Mouse (Mus musculus) embryonic fibroblast, embryonic 13.5 days (primary cell): ENCODE results near the gene Plekhh3. TPM values are rescaled to one million over a fixed set of nuclear protein-coding genes. Genes with fewer than 3 reads are reported as not detected.
A peak's percentile ranks its signal among the peaks of the same experiment; 100 is the strongest.

ENCODE experiments used
- H3K27ac ChIP-seq: 2 replicates; pipeline ENCODE4 v1.5.1; 2012; ENCODE audit warnings: low read length, control low read depth, inconsistent platforms; ENCODE audit not compliant: insufficient read depth
- H3K4me1 ChIP-seq: 2 replicates; pipeline ENCODE4 v1.6.1; 2011; ENCODE audit warnings: low read length; ENCODE audit not compliant: control insufficient read depth, insufficient read depth
- H3K4me3 ChIP-seq: 2 replicates; pipeline ENCODE4 v1.5.1; 2011; ENCODE audit warnings: mild to moderate bottlenecking, control low read depth, low read length; ENCODE audit not compliant: insufficient read depth
- CTCF ChIP-seq: IDR thresholded peaks from 2 replicates; pipeline ENCODE4 v1.5.1; 2011; ENCODE audit warnings: mild to moderate bottlenecking, control low read depth, low read length, moderate library complexity, borderline replicate concordance; ENCODE audit not compliant: insufficient read depth
- POLR2A ChIP-seq: IDR thresholded peaks from 2 replicates; pipeline ENCODE4 v1.6.1; 2011; ENCODE audit warnings: low read depth, mild to moderate bottlenecking, control low read depth, low read length, moderate library complexity
- polyA plus RNA-seq: library from polyadenylated mRNA; stranded (reverse); fragments of >200 nt; gene quantifications from 2 replicates; pipeline ENCODE4 v1.2.4, GENCODE M21; 2011; ENCODE audit warnings: low read depth; ENCODE audit not compliant: missing spikeins, insufficient read length

Gene Plekhh3
- polyA plus RNA-seq: 7.1 and 11.5 TPM in 2 replicates

GRCm38 (mm10) chr11:101170811-101171610 is at the start of gene Plekhh3:
Gene Plekhh3, minus strand, starts transcription at chr11:101171351.
- Histone ChIP-seq H3K27ac (peak within 1 kb of the TSS; percentile 91), H3K4me3 (peak within 1 kb of the TSS; percentile 71), H3K4me1 (peaks cover 7% of the 10 kb centered on the region)
- peak; percentile 84 for TF ChIP-seq POLR2A
- no peak for TF ChIP-seq CTCF

GRCm38 (mm10) chr11:101220853-101221252 is 49.7 kb upstream of the Plekhh3 start:
- TF ChIP-seq CTCF: no peak
- TF ChIP-seq POLR2A: no peak
- no peaks in the 10 kb centered on the region; the same call in 1 of the 2 replicates for H3K4me1 ChIP-seq
- no peak overlapping the region; the same call in 1 of the 2 replicates for H3K27ac ChIP-seq
- H3K4me3 ChIP-seq: no peak overlapping the region

GRCm38 (mm10) chr11:101218436-101219055 is 47.4 kb upstream of the Plekhh3 start:
- no peak for TF ChIP-seq CTCF
- TF ChIP-seq POLR2A: no peak

GRCm38 (mm10) chr11:101216936-101217335 is 45.8 kb upstream of the Plekhh3 start:
- no peak for TF ChIP-seq CTCF
- TF ChIP-seq POLR2A: no peak
- no peak overlapping the region for H3K27ac ChIP-seq
- no peaks in the 10 kb centered on the region for H3K4me1 ChIP-seq
- H3K4me3 ChIP-seq: no peak overlapping the region

More at GRCm38 (mm10) chr11:101218436-101219055, 47.4 kb upstream of the Plekhh3 start:
- H3K27ac ChIP-seq: no peak overlapping the region
- no peak overlapping the region for H3K4me3 ChIP-seq
- H3K4me1 ChIP-seq: no peaks in the 10 kb centered on the region

GRCm38 (mm10) chr11:101211970-101212369 is 40.8 kb upstream of the Plekhh3 start:
- no peak for TF ChIP-seq CTCF
- no peak for TF ChIP-seq POLR2A
- Histone ChIP-seq H3K4me1 (no peaks in the 10 kb centered on the region), H3K27ac (no peak overlapping the region), H3K4me3 (no peak overlapping the region)

- Histone ChIP-seq H3K4me1 (no peaks in the 10 kb centered on the region), H3K4me3 (no peak overlapping the region), H3K27ac (no peak overlapping the region)
- TF ChIP-seq POLR2A (no peak), CTCF (peak; percentile 86)
Observed at GRCm38 (mm10) chr11:101200986-101201385, 29.8 kb upstream of the Plekhh3 start.

- TF ChIP-seq CTCF (no peak), POLR2A (no peak)
- H3K27ac ChIP-seq: no peak overlapping the region
- H3K4me1 ChIP-seq: no peaks in the 10 kb centered on the region
- H3K4me3 ChIP-seq: no peak overlapping the region
Observed at GRCm38 (mm10) chr11:101199555-101199954, 28.4 kb upstream of the Plekhh3 start.

GRCm38 (mm10) chr11:101196175-101196574 is 25.0 kb upstream of the Plekhh3 start:
- Histone ChIP-seq H3K27ac (no peak overlapping the region), H3K4me1 (no peaks in the 10 kb centered on the region; the same call in 1 of the 2 replicates), H3K4me3 (no peak overlapping the region)
- TF ChIP-seq POLR2A: no peak
- no peak for TF ChIP-seq CTCF

GRCm38 (mm10) chr11:101195571-101195970 is 24.4 kb upstream of the Plekhh3 start:
- H3K4me1 ChIP-seq: peaks cover under 1% of the 10 kb centered on the region; the same call in 1 of the 2 replicates
- TF ChIP-seq CTCF (no peak), POLR2A (no peak)
- no peak overlapping the region for H3K27ac ChIP-seq
- H3K4me3 ChIP-seq: no peak overlapping the region

- no peak overlapping the region for H3K27ac ChIP-seq
- H3K4me3 ChIP-seq: no peak overlapping the region
- TF ChIP-seq CTCF: no peak
- peaks cover 3% of the 10 kb centered on the region for H3K4me1 ChIP-seq
Observed at GRCm38 (mm10) chr11:101195101-101195500, 23.9 kb upstream of the Plekhh3 start.

- H3K4me3 ChIP-seq: no peak overlapping the region
- H3K4me1 ChIP-seq: peaks cover 7% of the 10 kb centered on the region
- no peak overlapping the region for H3K27ac ChIP-seq
- TF ChIP-seq POLR2A: no peak
- TF ChIP-seq CTCF: no peak
Observed at GRCm38 (mm10) chr11:101194643-101195042, 23.5 kb upstream of the Plekhh3 start.
